Mouse (Mus musculus): ENCODE results near the gene Sec61a1.

- TF ChIP-seq CTCF (IDR thresholded peaks at IDR 0.05): no peak
- TF ChIP-seq EP300 (IDR thresholded peaks at IDR 0.05): no peak
These were observed 34.8 kb downstream of the Sec61a1 start for GRCm38 (mm10) chr6:88483913-88484312.

Measured in lung, postnatal 0 days (tissue).